Mouse (Mus musculus): ENCODE data around the gene Ubac1. TPM values are rescaled to one million over a fixed set of nuclear protein-coding genes. Genes with fewer than 3 reads are reported as not detected.

Gene Ubac1
- total and polyA plus RNA-seq, 3 experiments, result 80.3 to 99.7 (median 90.0) TPM

DNA sequence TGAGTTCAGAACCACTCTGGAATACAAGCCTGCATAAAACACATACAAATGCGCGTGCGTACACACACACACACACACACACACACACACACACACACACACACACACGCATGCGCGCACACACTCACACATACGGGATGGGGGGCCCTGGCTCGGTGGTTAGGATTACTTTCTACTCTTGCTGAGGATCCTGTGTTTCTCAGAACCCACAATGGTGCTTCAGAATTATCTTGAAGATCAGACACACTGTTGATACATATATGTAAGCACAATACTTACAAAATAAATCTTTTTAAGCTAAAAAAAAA is 665 bp upstream of the Ubac1 start:
- Histone ChIP-seq H3K4me2 (ENCODE audit: insufficient read depth, low read depth, poor library complexity, severe bottlenecking) (peak overlapping the region; percentile 94), H3K4me3 (replicated peaks in 1 of 3; ENCODE audit: low read depth in 2 of 3, low read length in 2 of 3, poor library complexity in 1 of 3) (peak overlapping the region; percentile 53 to 62 (median 53)), H3K27me3 (replicated peaks) (peaks cover 18% of the 10 kb centered on the region), H3K9ac (ENCODE audit: insufficient read depth, low read depth) (peak overlapping the region; percentile 30; the same call in 1 of the 2 replicates), H3K27ac (ENCODE audit: insufficient read depth, low read depth) (no peak overlapping the region; the same call in 1 of the 2 replicates), H3K79me2 (replicated peaks; ENCODE audit: control insufficient read depth, extremely low read depth, insufficient read depth, poor library complexity, severe bottlenecking) (peaks cover 21% of the 10 kb centered on the region), H3K4me1 (ENCODE audit: control insufficient read depth in 1 of 2, insufficient read depth in 2 of 2) (peaks cover 9 to 36% of the 10 kb centered on the region in 2 experiments), H3K36me3 (replicated peaks in 1 of 2; ENCODE audit: control insufficient read depth in 1 of 2, insufficient read depth in 1 of 2, low read length in 1 of 2) (peaks cover 0 to 14% of the 10 kb centered on the region in 2 experiments), H3K9me3 (replicated peaks; ENCODE audit: low read length) (no peaks in the 10 kb centered on the region)
- DNase-seq (ENCODE audit: extremely low read depth), result no peak
- TF ChIP-seq JUN (IDR thresholded peaks at IDR 0.05; ENCODE audit: insufficient read depth, low read depth, low read length), result no peak
- peak; percentile 61 for TF ChIP-seq NRF1 (IDR thresholded peaks at IDR 0.05; ENCODE audit: low read depth, low read length)
- in situ Hi-C loops (cut with MboI; ENCODE audit: low pct_ligation_motif_present, low pct_unique_long_range_greater_than_20kb, low sequenced_read_pairs) (loop anchor here (10.0 kb wide), 2 partner anchors 123 to 187 kb away; no protein-coding TSS in a partner anchor), dilution Hi-C loops (cut with MboI; ENCODE audit: extremely low pct_ligation_motif_present, extremely low pct_unique_long_range_greater_than_20kb, low sequenced_read_pairs) (no loop called here)

DNA sequence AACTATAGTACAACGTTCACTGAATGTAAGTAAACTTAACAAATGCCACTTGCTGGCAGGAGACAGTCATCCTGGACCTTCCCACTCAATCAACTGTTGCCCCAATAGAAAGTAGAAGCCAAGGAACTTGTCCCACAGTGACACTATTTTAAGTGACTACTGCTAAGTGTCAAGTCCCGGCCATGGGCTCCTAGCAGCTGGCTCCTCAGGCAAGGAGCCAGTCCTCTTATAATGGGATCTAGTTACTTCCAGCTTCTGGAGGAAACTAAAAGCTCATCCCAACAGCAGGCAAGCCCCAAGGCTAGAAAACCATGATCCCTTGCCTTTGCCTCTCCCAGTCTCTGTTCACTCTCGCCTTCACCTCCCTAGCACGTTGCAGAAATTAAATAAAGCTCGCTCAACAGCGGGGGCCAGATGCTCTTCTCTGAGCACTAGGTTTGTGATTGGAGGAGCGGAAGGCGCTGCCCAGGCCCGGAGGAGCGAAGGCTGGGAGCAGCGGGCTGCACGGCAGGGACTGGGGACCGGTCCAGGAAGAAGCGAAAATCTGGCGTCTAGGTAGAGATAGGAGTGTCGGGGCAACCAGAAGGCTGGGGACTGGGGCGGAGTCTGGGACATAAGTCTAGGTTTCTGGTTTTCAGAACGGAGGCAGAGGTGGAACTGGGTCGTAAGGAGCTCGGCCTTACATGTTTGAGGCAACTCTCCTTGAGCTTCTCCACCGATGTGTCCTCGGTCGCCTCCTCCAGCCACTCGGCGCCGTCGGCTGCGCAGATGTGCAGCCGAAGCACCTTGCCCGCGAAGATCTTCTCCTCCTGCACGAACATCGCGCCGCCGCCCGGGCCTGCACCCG is 610 bp downstream of the Ubac1 start:
- dilution Hi-C loops (cut with MboI; ENCODE audit: extremely low pct_ligation_motif_present, extremely low pct_unique_long_range_greater_than_20kb, low sequenced_read_pairs), result no loop called here

DNA sequence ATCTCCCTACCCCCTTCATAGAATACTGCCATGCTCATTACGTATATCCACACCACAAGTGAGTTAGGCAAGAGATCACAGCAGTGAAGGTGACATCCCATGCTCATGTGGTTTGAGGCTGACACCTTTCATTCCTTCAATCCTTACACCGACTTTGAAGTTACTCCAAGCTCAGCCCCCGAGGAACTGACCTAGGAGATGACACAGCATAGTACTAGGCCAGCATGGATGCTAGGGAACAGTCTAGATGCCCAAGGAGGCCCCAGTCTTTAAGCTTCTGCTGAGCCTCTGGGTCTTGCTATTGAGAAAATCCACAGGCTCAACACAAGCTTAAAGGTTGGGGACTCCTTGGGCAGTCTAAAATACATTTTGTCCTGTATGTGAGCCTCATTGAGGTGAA is 1.6 kb downstream of the Ubac1 start:
- peak overlapping the region; percentile 93; the same call in 1 of the 2 replicates for H3K9ac ChIP-seq (ENCODE audit: insufficient read depth, low read depth)

More for the DNA sequence above, 610 bp downstream of the Ubac1 start:
- Histone ChIP-seq H3K36me3 (replicated peaks in 1 of 2; ENCODE audit: control insufficient read depth in 1 of 2, insufficient read depth in 1 of 2, low read length in 1 of 2) (peaks cover 5 to 25% of the 10 kb centered on the region in 2 experiments), H3K79me2 (replicated peaks; ENCODE audit: control insufficient read depth, extremely low read depth, insufficient read depth, poor library complexity, severe bottlenecking) (peaks cover 21% of the 10 kb centered on the region), H3K27ac (ENCODE audit: insufficient read depth, low read depth) (peak overlapping the region; percentile 72), H3K27me3 (replicated peaks) (peaks cover 7% of the 10 kb centered on the region), H3K4me2 (ENCODE audit: insufficient read depth, low read depth, poor library complexity, severe bottlenecking) (peak overlapping the region; percentile 99), H3K4me1 (ENCODE audit: control insufficient read depth in 1 of 2, insufficient read depth in 2 of 2) (peaks cover 9 to 41% of the 10 kb centered on the region in 2 experiments), H3K9ac (ENCODE audit: insufficient read depth, low read depth) (peak overlapping the region; percentile 93), H3K9me3 (replicated peaks; ENCODE audit: low read length) (no peaks in the 10 kb centered on the region), H3K4me3 (replicated peaks in 1 of 3; ENCODE audit: low read depth in 2 of 3, low read length in 2 of 3, poor library complexity in 1 of 3) (peak overlapping the region; percentile 82 to 100 (median 94))
- TF ChIP-seq CTCF (conservative IDR thresholded peaks at IDR 0.05 in 1 of 2, IDR thresholded peaks at IDR 0.05 in 1 of 2; ENCODE audit: low read depth in 2 of 2, low read length in 2 of 2), result no peak
- no peak for TF ChIP-seq USF1 (IDR thresholded peaks at IDR 0.05; ENCODE audit: low read depth, low read length)
- no peak for TF ChIP-seq MAZ (IDR thresholded peaks at IDR 0.05; ENCODE audit: low read depth, low read length)
- no peak for TF ChIP-seq E2F4 (IDR thresholded peaks at IDR 0.05; ENCODE audit: insufficient replicate concordance, low read depth, low read length)
- no peak; the same call in 1 of the 2 replicates for TF ChIP-seq NELFE (IDR thresholded peaks at IDR 0.05; ENCODE audit: low read depth, low read length)
- peak; percentile 33 for DNase-seq (ENCODE audit: extremely low read depth)
- in situ Hi-C loops (cut with MboI; ENCODE audit: low pct_ligation_motif_present, low pct_unique_long_range_greater_than_20kb, low sequenced_read_pairs), result loop anchor here (10.0 kb wide), 2 partner anchors 124 to 186 kb away; no protein-coding TSS in a partner anchor

More for the DNA sequence above, 1.6 kb downstream of the Ubac1 start:
- dilution Hi-C loops (cut with MboI; ENCODE audit: extremely low pct_ligation_motif_present, extremely low pct_unique_long_range_greater_than_20kb, low sequenced_read_pairs), result no loop called here
- H3K4me3 ChIP-seq (replicated peaks in 1 of 3; ENCODE audit: low read depth in 2 of 3, low read length in 2 of 3, poor library complexity in 1 of 3), result peak overlapping the region in 1 of 3 experiments; percentile 82
- no peak overlapping the region for H3K27ac ChIP-seq (ENCODE audit: insufficient read depth, low read depth)
- peaks cover 9 to 41% of the 10 kb centered on the region in 2 experiments for H3K4me1 ChIP-seq (ENCODE audit: control insufficient read depth in 1 of 2, insufficient read depth in 2 of 2)
- in situ Hi-C loops (cut with MboI; ENCODE audit: low pct_ligation_motif_present, low pct_unique_long_range_greater_than_20kb, low sequenced_read_pairs), result loop anchor here (10.0 kb wide), 2 partner anchors 125 to 185 kb away; no protein-coding TSS in a partner anchor
- H3K79me2 ChIP-seq (replicated peaks; ENCODE audit: control insufficient read depth, extremely low read depth, insufficient read depth, poor library complexity, severe bottlenecking), result peaks cover 21% of the 10 kb centered on the region
- no peaks in the 10 kb centered on the region for H3K9me3 ChIP-seq (replicated peaks; ENCODE audit: low read length)
- no peak for TF ChIP-seq CTCF (conservative IDR thresholded peaks at IDR 0.05 in 1 of 2, IDR thresholded peaks at IDR 0.05 in 1 of 2; ENCODE audit: low read depth in 2 of 2, low read length in 2 of 2)
- no peak for TF ChIP-seq ELF1 (IDR thresholded peaks at IDR 0.05; ENCODE audit: low read depth, low read length)
- TF ChIP-seq USF1 (IDR thresholded peaks at IDR 0.05; ENCODE audit: low read depth, low read length), result no peak
- TF ChIP-seq CHD1 (IDR thresholded peaks at IDR 0.05; ENCODE audit: low read depth, low read length), result no peak
- no peak for TF ChIP-seq MXI1 (IDR thresholded peaks at IDR 0.05; ENCODE audit: low read depth, low read length)
- no peak for TF ChIP-seq PAX5 (IDR thresholded peaks at IDR 0.05; ENCODE audit: low read length)
- TF ChIP-seq RAD21 (IDR thresholded peaks at IDR 0.05; ENCODE audit: low read depth, low read length), result no peak
- no peak for TF ChIP-seq ZNF384 (IDR thresholded peaks at IDR 0.05; ENCODE audit: low read depth, low read length)
- no peak for TF ChIP-seq MAZ (IDR thresholded peaks at IDR 0.05; ENCODE audit: low read depth, low read length)
- TF ChIP-seq SIN3A (IDR thresholded peaks at IDR 0.05; ENCODE audit: low read length), result no peak
- TF ChIP-seq NRF1 (IDR thresholded peaks at IDR 0.05; ENCODE audit: low read depth, low read length), result no peak
- no peak for TF ChIP-seq SMC3 (IDR thresholded peaks at IDR 0.05; ENCODE audit: low read depth, low read length)
- TF ChIP-seq BHLHE40 (IDR thresholded peaks at IDR 0.05; ENCODE audit: low read depth, low read length), result no peak
- TF ChIP-seq MEF2A (IDR thresholded peaks at IDR 0.05; ENCODE audit: borderline replicate concordance, low read depth, low read length), result no peak
- TF ChIP-seq HCFC1 (IDR thresholded peaks at IDR 0.05; ENCODE audit: low read depth, low read length), result no peak
- no peak for TF ChIP-seq UBTF (IDR thresholded peaks at IDR 0.05; ENCODE audit: low read depth, low read length)
- DNase-seq (ENCODE audit: extremely low read depth), result no peak
- H3K4me2 ChIP-seq (ENCODE audit: insufficient read depth, low read depth, poor library complexity, severe bottlenecking), result peak overlapping the region; percentile 99
- H3K27me3 ChIP-seq (replicated peaks), result no peaks in the 10 kb centered on the region
- peaks cover 15 to 34% of the 10 kb centered on the region in 2 experiments for H3K36me3 ChIP-seq (replicated peaks in 1 of 2; ENCODE audit: control insufficient read depth in 1 of 2, insufficient read depth in 1 of 2, low read length in 1 of 2)

Measured in CH12.LX (cell line).